Mouse (Mus musculus) T-helper 17 cell (primary cell): ENCODE measurements around the gene Olfr364-ps1.

Experiments
- in situ Hi-C, 2 experiments: fragments of 300-600 bp; cut with MboI, MseI; formaldehyde crosslinking; loops; 1 replicate in 1 of 2; 2 replicates in 1 of 2; pipeline ENCODE4 v1.15.1; 2025; ENCODE audit warnings: high pct_unique_total_duplicates in 2 of 2

The Olfr364-ps1 gene

DNA sequence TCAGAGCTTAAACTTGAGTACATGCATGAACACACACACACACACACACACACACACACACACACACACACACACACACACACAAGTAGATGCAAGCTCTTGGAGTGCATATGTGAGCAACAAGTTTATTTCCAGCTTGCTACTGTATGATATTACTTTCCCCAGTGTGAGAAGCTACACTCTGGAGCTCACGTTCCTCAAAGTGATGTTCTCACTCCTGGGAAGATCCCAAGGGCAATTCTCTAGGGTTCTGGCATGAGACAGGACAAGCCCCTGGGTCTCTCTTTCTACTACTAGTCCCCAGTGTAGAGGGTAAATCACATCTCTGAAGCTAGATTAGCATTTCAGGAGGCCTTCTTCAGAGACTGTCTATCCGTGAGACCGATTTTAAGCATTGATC lies at the start of gene Olfr364-ps1:
Gene Olfr364-ps1, plus strand, starts transcription at position 301 of the 400 bp plus-strand sequence.
- in situ Hi-C loops, result no loop called here

DNA sequence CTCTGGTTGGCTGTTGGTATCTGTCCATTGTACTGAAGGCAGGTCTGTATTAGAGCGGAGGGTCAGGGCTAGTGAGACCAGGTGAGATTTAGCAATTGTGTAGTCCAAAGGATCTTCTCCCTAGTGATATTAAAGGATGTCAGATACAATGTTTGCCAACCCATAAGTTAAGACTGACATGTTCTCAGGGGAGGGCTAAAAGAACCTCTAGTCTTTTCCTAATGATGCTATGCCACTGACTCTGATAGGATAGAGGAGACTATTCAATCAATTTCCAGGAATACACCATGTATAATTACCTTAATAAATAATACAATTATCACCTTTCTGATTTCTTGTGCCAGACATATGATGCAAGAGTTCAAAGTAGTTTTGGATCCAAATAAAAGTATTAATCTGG lies 21.3 kb upstream of the Olfr364-ps1 start, which contains the start of gene Olfr362:
Gene Olfr362, minus strand, starts transcription at position 101 of the 400 bp plus-strand sequence.
- in situ Hi-C loops, result no loop called here

DNA sequence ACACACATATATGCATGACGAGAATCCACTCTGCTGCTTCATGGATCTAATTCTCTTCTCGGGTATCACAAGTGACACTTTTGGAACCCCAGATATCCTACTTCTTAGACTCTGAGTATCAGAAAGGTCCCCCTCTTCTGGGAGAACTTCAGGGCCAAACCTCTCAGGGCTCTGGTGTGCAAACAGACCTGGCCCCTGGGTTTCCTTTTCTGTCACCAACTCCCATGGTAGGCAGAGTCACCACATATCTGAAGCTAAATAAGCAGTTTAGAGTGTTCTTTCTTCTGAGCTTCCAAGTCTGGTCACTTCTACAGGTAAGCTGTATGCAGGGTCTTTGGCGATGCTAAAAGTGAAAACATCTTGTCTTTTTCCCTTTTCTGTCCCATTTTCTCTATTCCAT lies 48.8 kb downstream of the Olfr364-ps1 start, which contains the start of gene Olfr365:
Gene Olfr365, plus strand, starts transcription at position 301 of the 400 bp plus-strand sequence.
- in situ Hi-C loops, result no loop called here
